Mouse (Mus musculus) heart, adult 11 months (tissue): ENCODE data around the gene Il22ra1.

Experiments
- DNase-seq: peaks from one replicate; pipeline ENCODE4 v3.0.0; 2022

Il22ra1 gene

DNA sequence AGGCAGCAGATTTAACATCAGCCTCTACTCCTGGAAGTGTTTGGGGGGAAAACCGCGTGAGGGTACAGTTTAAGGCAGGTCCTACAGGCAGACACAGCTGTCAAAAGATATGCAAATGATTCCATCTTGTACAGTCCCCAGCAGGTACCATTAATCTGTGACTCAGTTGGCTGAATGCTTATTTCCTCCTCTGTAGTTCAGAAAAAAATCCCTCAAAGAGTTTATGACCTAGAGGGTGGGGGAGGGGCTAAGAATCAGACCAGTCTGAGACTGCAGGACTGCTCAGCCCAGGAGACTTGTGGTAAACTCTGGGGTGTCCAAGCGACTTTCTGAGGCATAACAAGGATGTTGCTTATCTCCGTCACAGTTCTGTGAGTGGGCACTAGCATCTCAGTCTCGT is 10.3 kb downstream of the Il22ra1 start:
- no peak for DNase-seq

DNA sequence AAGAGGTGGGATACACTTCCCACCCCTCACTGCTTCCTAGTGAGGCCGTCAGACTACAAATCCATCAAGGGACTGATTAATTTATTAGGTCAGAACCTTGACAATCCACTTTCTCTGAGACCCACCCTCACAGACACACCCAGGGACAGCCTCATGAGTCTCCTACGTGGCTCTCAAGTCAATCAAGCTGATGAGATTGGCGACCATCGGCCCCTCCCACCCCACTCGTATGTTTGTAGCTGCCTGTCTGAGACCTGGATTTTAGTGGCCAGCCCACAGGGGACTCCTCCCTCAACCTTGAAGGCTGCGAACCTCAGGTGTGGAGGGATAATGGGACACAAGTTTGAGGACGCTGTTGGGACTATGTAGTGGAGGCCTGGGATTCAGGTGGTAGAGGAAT is 11.2 kb downstream of the Il22ra1 start:
- no peak for DNase-seq

GRCm38 (mm10) chr4:135739672-135740071 is 11.7 kb downstream of the Il22ra1 start:
- DNase-seq = no peak

GRCm38 (mm10) chr4:135743520-135743919 is 15.5 kb downstream of the Il22ra1 start:
- no peak for DNase-seq

GRCm38 (mm10) chr4:135744726-135745448 is 16.9 kb downstream of the Il22ra1 start:
- no peak for DNase-seq

DNA sequence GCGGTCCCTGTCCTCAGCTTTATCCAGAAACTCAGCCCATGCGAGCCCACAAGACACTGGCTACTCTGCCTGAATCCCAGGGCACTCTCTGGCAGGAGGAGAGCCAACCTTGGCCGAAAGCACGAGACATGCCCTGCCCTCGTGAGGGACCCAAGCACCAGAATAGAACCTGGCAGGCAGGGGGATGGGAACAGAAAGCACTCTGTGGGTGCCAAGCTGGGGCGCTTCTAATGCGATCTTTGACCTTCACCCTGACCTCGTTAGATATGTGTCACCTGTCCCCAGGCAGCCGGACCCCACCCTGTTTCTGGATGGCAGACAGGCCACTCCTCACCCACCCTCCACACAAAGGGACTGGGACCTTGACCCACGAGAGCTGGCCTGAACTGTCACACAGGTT is 17.6 kb downstream of the Il22ra1 start:
- peak; percentile 97 for DNase-seq

GRCm38 (mm10) chr4:135750896-135751295 is 22.9 kb downstream of the Il22ra1 start:
- DNase-seq = no peak

- DNase-seq = no peak
These were observed 24.3 kb downstream of the Il22ra1 start for GRCm38 (mm10) chr4:135752106-135752778.

DNA sequence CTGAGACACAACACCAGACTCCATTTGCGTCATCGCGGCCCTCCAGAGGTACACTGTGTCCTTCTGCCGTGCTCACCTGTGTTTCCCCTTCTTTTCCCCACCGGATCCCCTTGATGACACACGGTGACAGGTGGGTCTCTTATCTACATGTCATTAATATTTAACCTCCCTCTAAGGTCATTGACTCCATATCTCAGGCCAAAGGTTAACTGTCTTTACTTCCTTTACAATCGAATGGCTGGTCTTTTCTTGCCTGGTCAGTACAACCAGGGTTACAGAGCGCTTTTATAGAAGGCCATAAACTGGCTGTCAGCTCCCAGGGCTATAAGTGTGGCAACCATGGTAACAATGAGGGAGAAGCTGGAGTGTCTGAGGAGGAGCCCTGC is 24.8 kb downstream of the Il22ra1 start:
- DNase-seq = no peak

DNA sequence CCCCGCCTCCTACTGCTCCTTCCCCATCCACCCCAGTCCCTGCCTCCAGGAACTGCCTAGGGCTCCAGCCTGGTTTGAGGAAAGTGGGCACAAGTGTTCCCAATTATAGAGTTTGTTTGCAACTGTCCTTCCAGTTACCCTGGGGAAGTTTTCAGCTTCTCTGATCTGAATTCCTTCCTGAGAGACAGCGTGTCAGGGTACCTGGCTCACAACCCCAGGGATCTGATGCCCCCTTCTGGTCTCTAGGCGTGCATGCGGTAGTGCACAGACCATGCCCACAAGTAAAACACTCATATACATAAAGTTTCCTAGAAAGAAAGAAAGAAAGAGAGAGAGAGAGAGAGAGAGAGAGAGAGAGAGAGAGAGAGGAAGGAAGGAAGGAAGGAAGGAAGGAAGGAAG is 30.4 kb downstream of the Il22ra1 start:
- no peak for DNase-seq

DNA sequence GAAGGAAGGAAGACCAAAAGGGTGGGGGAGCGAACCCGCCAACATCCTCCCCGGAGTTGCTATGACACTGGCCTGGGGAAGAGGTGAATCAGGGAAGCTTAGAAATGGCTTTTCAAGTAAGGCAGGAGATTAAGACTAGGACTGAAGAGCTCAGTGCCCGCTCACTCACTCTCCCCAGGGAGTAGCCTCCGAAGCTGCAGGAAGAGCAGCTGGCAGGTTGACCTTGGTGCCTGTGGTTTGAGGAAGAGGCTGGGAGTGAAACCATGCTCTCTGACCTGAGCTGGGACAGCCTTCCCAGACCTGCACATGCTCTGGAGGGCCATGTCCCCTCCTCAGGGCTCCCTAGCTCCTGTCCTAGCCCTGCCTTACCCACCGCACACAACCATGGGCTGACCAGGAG is 30.9 kb downstream of the Il22ra1 start:
- no peak for DNase-seq

DNA sequence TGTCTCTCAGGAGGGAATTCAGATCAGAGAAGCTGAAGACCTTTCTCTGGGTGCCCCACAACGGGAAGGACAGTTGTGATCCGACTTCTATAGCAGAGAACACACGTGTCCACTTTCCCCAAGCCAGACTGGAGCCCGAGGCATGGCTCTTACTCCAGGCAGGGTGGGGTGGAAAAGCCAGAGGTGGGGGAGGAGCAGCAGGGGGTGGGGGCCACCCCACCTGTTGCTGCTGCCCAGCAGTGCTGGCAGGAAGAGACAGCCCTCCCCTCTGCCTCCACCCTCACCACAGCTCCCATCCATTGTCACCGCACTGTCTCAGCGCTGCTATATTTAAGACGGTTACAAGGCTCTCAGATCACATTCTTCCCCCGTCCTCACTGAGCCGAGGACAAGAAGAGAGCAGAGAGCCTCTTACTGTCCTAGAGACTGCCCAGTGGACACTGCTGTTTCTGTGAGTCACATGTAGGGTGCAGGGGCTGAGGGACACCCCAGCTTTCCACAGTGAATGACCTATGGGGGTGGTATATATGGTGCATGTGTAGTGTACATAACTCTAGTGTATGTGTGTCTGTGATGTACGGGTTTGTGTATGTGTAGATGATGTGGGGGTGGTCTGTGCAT is 31.5 kb downstream of the Il22ra1 start, which contains the start of gene Myom3:
Gene Myom3, plus strand, starts transcription at position 360 of the 621 bp plus-strand sequence.
- DNase-seq = no peak

GRCm38 (mm10) chr4:135761048-135761447 is 33.1 kb downstream of the Il22ra1 start:
- no peak for DNase-seq

DNA sequence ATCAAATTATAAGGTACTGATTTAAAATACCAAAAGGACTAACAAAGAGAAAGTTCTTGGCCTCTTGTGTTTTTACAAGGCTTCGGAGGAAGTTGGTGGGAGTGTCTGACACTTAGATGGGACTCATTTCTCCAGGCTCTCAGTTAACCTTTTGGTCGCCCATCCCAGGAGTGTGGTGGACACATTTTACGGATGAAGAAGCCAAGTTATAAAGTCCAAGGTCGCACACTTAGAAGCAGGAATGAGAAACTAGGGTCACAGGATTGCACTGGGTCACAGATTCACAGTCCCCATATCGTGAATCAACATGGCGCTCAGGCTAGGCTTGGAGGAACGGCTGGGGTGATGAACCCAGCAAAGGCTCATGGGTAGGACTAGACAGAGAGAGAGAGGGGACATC is 33.6 kb downstream of the Il22ra1 start:
- no peak for DNase-seq

GRCm38 (mm10) chr4:135762251-135762906 is 34.4 kb downstream of the Il22ra1 start:
- peak; percentile 89 for DNase-seq

- peak; percentile 88 for DNase-seq
These were observed 36.7 kb downstream of the Il22ra1 start for GRCm38 (mm10) chr4:135764700-135765099.

DNA sequence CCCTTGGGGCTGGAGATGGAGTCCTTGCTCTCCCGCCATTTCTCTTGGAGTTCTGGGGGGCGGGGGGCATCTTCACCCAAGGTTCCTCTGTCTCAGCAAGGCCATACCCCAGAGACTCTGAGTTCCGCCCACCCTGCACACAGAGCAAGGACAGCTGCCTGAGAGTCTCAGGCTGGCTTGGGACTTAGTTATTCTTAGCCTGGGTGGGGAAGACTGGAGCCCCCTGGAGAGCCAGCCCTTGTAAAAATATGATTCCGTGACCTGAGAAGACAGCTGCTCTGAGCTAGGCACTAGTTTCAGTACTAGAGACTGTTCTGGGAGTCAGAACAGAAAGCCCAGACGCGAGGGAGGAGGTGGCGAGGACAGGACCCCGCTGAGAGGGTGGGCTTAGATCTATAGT is 37.7 kb downstream of the Il22ra1 start:
- no peak for DNase-seq

DNA sequence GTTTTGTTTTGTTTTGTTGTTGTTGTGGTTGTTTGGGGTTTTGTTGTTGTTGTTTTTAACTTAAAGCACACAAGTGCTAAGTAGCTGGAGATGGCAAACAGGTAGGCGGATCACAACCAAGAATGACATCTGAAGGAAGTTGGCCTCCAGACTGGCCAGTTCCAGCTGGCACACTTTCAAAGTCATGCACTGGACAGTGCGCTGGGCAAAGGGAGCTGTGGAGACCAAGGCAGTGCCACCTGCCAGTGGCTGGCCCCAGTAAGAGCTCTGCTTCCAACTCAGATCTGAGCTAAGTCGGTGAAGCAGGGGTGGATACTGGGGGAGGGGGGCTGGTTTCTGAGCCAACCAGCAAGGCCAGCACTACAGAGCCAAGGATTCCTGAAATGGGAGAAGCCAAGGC is 39.0 kb downstream of the Il22ra1 start:
- DNase-seq = peak; percentile 94

DNA sequence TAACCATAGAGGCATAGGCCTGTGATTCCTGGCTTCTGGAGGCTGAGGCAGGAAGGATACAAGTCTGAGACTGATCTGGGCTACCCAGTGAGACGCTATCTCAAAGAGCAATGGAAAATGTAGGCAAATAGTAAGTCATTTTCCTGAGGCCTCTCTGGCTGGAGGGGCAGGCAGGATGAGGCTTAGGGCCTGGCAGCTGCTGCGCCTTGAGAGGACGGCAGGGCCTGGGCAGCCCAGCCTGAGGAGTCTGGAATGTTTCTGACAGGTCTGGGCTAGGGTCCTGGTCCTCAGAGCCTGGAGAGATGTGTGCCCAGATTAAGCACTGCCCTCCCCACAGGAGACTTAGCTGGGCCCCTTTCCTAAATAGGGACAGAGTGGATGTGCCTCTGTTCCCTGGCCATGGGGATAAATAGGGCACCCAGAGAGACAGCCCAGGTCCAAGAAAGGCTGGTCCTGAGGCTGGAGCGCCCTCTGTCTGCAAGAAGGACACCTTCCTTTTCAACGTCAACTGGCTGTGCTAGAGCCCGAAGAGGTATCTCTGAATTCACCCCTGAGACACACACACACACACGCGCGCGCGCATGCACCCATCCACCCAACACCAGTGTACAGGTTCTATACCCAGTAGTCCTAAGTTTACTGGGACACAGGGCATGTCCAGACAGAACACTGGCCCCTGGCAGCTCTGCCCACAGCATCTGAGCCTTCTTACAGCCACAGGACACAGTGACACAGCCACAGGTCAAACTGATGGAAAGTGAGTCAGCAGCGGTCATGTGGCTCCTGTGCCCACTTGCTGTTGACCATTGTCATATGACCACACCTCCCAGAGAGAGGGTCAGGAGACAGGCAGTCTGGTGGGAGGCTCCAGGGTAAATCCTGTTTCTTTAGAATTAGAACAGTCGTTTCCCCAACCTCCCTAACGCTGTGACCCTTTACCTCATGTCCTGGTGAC is 40.9 kb downstream of the Il22ra1 start:
- peak; percentile 89 for DNase-seq

DNA sequence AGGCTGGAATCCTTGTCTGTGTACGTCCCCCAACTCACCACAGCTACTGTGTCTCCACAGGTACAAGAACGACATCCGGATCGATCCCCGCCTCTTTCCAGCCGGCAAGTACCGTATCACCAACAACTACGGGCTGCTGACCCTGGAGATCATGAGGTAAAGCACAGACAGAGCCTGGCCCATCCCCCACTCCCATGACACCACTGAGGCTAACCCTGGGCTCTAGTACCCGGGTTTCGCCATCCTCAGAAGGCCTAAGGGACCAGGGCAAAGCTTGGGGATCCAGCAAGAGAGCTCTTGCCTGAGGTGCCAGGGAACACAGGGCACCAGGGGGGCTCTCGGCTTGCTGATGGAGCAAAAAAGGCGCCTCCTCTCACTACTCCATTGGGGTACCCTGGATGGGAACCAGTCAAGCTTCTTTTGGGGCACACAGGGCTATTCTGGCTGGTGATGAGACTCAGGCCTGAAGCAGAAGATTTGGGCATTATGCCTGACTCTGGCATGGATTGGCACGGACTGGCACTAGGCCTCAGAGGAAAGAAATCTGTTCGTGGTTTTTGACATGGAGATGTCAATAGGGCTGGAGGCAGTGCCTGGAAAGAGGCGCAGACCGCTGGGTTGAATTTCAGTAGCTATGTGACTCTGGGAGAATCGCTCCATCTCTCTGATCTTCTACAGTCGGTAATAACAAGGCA is 42.8 kb downstream of the Il22ra1 start:
- peak; percentile 90 for DNase-seq

- peak; percentile 85 for DNase-seq
These were observed 43.6 kb downstream of the Il22ra1 start for GRCm38 (mm10) chr4:135771592-135771991.

DNA sequence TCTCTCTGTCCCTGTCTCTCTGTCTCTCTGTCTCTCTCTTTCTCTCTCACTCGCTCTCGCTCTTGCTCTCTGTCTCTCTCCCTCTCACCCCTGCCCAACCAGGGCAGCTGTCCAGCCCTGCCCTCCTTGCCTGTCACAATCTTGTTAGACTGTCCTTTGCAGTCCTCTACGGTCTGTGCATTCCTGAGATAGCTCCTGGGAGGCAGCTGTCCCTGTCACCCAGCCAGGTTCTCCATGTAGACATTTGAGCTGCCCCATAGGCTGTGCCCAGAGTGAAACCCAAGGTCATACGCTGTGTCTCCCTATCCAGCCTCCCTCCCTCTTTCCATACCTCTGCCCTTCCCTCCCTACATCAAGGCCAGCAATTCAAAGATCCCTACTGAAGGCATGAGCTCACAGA is 44.7 kb downstream of the Il22ra1 start:
- DNase-seq = peak; percentile 97
